Mouse (Mus musculus) spleen, adult 2 months (tissue): ENCODE data around the gene Snrpa.

Experiments used
- CTCF ChIP-seq: fragments of 200-500 bp; IDR thresholded peaks from 2 replicates; pipeline ENCODE4 v1.5.1; 2011; ENCODE audit warnings: mild to moderate bottlenecking, inconsistent platforms; ENCODE audit not compliant: insufficient read depth, insufficient read length, insufficient replicate concordance; ENCODE audit errors: extremely low read depth
- POLR2A ChIP-seq: fragments of 200-500 bp; IDR thresholded peaks from 2 replicates; pipeline ENCODE4 v1.6.1; 2011; ENCODE audit warnings: low read depth, low read length, inconsistent platforms

- TF ChIP-seq CTCF (no peak), POLR2A (no peak)
Measured at GRCm38 (mm10) chr7:27185986-27186385, 10.1 kb downstream of the Snrpa start.
